Mouse (Mus musculus) heart, embryonic 15.5 days (tissue): ENCODE data around the gene Itpr2. TPM values are rescaled to one million over a fixed set of nuclear protein-coding genes. Genes with fewer than 3 reads are reported as not detected.

Source experiments
- ATAC-seq: fragments of 200-750 bp; cut with Nextera tagmentation; replicated peaks from 2 replicates; pipeline ENCODE4 v1.8.0; 2017; ENCODE audit warnings: low read depth, moderate TSS enrichment; ENCODE audit not compliant: insufficient number of reproducible peaks, insufficient read depth, low FRiP score
- H3K27ac ChIP-seq: fragments of 300-500 bp; sonication (generic); 2 replicates; pipeline ENCODE4 v1.5.1; 2015; ENCODE audit warnings: mild to moderate bottlenecking, inconsistent platforms
- H3K27me3 ChIP-seq: fragments of 300-500 bp; sonication (generic); 2 replicates; pipeline ENCODE4 v1.6.1; 2015; ENCODE audit warnings: inconsistent platforms
- H3K36me3 ChIP-seq: fragments of 300-500 bp; sonication (generic); 2 replicates; pipeline ENCODE4 v1.6.1; 2015; ENCODE audit warnings: mild to moderate bottlenecking, inconsistent platforms
- H3K4me1 ChIP-seq: fragments of 300-500 bp; sonication (generic); replicated peaks from 2 replicates; pipeline ENCODE4 v1.6.1; 2015; ENCODE audit warnings: inconsistent platforms
- H3K4me2 ChIP-seq: fragments of 300-500 bp; sonication (generic); 2 replicates; pipeline ENCODE4 v1.6.1; 2015; ENCODE audit warnings: inconsistent platforms, mild to moderate bottlenecking, moderate library complexity
- H3K4me3 ChIP-seq: fragments of 300-500 bp; sonication (generic); 2 replicates; pipeline ENCODE4 v1.5.1; 2015; ENCODE audit warnings: mild to moderate bottlenecking, inconsistent platforms
- H3K9ac ChIP-seq: fragments of 300-500 bp; sonication (generic); 2 replicates; pipeline ENCODE4 v1.6.1; 2015; ENCODE audit warnings: mild to moderate bottlenecking, inconsistent platforms
- H3K9me3 ChIP-seq: fragments of 300-500 bp; sonication (generic); replicated peaks from 2 replicates; pipeline ENCODE4 v1.6.1; 2016; ENCODE audit warnings: inconsistent platforms
- WGBS: fragments of 180-500 bp; shearing (Covaris S2); methylation state at CpG from one replicate; pipeline ENCODE4 v1.1.7; 2015; ENCODE audit warnings: mixed read lengths; 5-methylcytosine and 5-hydroxymethylcytosine counted together
- polyA plus RNA-seq: library from polyadenylated mRNA; unstranded; fragments of >200 nt; fragmentation: Nextera tagmentation; extraction: Ambion mirVana; gene quantifications from 2 replicates; pipeline ENCODE4 v1.2.1, GENCODE M21; 2015

Itpr2 gene
- polyA plus RNA-seq, 1 experiment from 2014 or later: 39.2 TPM

DNA sequence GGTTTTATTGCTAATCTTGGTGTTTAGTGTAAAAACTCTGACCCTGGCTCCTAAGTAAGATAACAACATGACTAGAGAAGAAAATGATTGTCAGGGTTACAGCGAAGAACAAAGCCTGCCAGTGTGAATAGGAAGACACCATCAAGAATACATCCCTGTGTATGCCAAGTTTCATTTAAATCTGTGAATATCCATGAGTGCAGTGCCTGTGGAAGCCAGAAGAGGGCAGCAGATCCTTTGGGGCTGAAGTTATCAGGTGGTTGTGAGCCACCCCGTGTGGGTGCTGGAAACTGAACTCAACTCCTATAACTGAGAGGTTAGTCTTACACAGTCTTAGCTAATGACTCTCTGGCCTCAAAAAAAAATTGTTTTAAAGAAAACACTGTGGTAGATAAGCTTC lies 109.8 kb downstream of the Itpr2 start:
- Histone ChIP-seq H3K4me1 (no peaks in the 10 kb centered on the region), H3K4me2 (no peak overlapping the region), H3K27me3 (no peaks in the 10 kb centered on the region), H3K4me3 (no peak overlapping the region), H3K9me3 (no peaks in the 10 kb centered on the region), H3K9ac (no peak overlapping the region), H3K27ac (no peak overlapping the region), H3K36me3 (peaks cover 61% of the 10 kb centered on the region)
- no peak for ATAC-seq
- WGBS: 78% methylated on average over 2 of the region's 2 CpGs

DNA sequence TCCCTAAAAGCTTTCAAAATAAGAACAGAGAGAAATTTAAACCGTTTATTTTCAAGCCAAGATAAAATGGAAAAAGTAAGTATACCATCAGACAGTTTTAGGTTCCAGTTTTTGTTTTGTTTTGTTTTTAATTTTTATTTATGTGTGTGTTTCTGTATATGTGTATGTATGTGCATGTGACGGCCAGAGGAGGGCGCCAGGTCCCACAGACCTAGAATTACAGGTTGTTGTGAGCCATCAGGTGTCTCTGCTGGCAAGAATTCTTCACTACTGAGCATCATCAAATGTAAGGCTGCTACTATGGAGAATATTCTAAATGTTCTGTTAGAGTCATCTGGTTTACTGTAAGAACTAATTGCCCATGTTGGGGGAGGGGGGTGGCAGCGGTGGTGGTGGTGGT lies 111.9 kb downstream of the Itpr2 start:
- 91% methylated on average over 4 of the region's 4 CpGs for WGBS
- no peaks in the 10 kb centered on the region for H3K27me3 ChIP-seq
- H3K9me3 ChIP-seq: no peaks in the 10 kb centered on the region
- no peak overlapping the region for H3K4me3 ChIP-seq
- peaks cover 56% of the 10 kb centered on the region for H3K36me3 ChIP-seq
- H3K4me2 ChIP-seq: no peak overlapping the region
- no peak for ATAC-seq
- no peak overlapping the region for H3K27ac ChIP-seq
- H3K4me1 ChIP-seq: peaks cover 3% of the 10 kb centered on the region; the same call in 1 of the 2 replicates
- no peak overlapping the region for H3K9ac ChIP-seq

DNA sequence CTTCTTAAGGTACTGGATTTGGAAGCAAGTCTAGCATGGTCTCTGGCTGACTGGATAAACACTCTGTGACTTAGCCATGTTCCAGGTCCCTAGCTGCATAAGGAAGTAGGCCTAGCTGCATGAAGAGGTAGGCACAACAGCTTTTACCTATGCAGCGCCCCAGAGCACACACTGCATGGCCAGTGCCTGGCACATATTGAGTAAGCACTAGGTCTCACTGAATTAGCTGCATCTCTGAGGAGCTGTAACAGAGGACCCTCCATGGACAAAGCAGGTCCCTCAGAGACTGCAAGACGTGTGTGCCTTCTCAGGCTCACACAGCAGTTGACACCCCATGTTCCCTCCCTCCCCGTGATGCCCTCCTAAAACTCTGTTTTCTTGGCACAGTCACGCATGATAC lies 114.0 kb downstream of the Itpr2 start:
- no peak for ATAC-seq
- Histone ChIP-seq H3K9ac (no peak overlapping the region), H3K27ac (no peak overlapping the region), H3K4me3 (no peak overlapping the region), H3K4me1 (peaks cover 3% of the 10 kb centered on the region; the same call in 1 of the 2 replicates), H3K27me3 (no peaks in the 10 kb centered on the region), H3K4me2 (no peak overlapping the region), H3K36me3 (peaks cover 49% of the 10 kb centered on the region), H3K9me3 (no peaks in the 10 kb centered on the region)
- 83% methylated on average over 4 of the region's 4 CpGs for WGBS

DNA sequence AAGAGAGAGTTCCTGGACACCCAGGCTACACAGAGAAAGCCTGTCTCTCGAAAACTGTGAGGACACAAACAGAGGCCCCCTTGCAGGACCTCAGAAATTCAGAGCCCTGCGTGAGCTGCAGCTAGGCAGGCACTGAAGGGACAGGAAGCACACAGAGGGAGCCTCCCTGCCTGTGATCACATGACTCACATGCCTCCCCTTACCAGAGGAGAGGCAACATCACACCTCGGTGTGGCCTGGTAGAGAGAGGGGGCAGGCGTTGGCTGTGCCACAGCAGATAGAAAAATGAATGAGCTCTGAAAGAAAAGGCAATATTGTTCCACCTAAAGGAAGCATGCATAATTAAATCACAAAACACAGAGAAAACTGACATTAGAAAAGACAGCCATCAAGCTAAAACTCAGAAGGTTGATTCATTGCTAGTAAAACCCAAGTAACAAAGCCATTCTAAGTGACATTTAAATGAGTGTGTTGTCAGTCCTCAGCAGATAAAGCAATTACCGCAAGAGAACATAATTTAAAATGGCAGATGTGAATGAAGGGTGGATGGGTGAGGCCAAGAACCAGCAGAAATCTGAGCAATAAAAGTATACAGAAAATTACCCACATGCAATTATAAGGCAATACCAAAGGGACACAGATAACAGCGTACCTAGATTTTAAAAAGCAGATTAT lies 114.8 kb downstream of the Itpr2 start:
- Histone ChIP-seq H3K4me2 (no peak overlapping the region), H3K4me3 (no peak overlapping the region), H3K27me3 (no peaks in the 10 kb centered on the region), H3K4me1 (peaks cover 3% of the 10 kb centered on the region; the same call in 1 of the 2 replicates), H3K36me3 (peaks cover 47% of the 10 kb centered on the region), H3K27ac (no peak overlapping the region), H3K9ac (no peak overlapping the region), H3K9me3 (no peaks in the 10 kb centered on the region)
- WGBS: 40% methylated on average over 6 of the region's 6 CpGs
- no peak for ATAC-seq

DNA sequence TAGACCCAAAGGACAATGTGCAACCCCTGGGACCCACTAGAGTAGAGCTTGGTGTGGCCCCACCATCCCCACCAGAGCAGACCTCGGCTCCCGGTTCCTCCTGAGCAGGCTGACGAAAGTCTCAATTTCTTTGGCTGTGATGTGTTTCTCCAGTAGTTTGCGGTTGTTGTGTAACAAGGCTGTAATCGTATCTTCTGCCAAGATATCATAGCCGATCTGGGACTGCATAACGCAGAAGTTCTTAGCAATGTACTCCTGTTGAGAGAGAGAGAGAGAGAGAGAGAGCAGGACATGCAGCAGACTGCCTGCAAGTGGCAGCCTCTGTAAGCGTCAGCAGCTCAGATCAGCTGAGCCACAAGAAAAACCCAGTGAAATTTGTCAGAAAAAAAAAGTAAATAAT lies 122.8 kb downstream of the Itpr2 start:
- H3K4me3 ChIP-seq: no peak overlapping the region
- WGBS: 86% methylated on average over 8 of the region's 8 CpGs

DNA sequence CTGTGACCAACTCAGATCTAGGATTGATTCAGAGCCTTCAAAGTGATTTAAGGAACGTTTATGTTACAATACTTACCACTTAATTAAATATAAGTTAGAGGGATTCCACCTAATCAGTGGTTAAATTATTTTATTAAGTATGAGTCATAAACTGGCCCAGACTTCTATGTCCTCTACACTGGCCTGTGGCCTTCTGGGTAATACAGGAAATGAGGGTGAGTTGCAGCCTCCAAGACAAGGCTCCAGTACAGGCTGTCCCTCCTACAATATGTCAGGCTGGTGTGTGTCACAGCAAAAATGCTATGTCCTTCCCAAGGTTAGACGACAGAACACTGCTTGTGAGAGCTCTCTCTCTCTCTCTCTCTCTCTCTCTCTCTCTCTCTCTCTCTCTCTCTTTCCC lies 130.5 kb downstream of the Itpr2 start:
- Histone ChIP-seq H3K36me3 (peaks cover 56% of the 10 kb centered on the region), H3K27me3 (no peaks in the 10 kb centered on the region), H3K9ac (no peak overlapping the region), H3K27ac (no peak overlapping the region), H3K4me2 (no peak overlapping the region), H3K4me3 (no peak overlapping the region), H3K9me3 (no peaks in the 10 kb centered on the region), H3K4me1 (no peaks in the 10 kb centered on the region)
- 49% methylated on average over 2 of the region's 2 CpGs for whole genome bisulfite sequencing
- no peak for ATAC-seq

More for the DNA sequence above, 122.8 kb downstream of the Itpr2 start:
- no peak for ATAC-seq
- Histone ChIP-seq H3K27me3 (no peaks in the 10 kb centered on the region), H3K4me2 (no peak overlapping the region), H3K36me3 (peaks cover 50% of the 10 kb centered on the region), H3K9me3 (no peaks in the 10 kb centered on the region), H3K4me1 (no peaks in the 10 kb centered on the region), H3K27ac (no peak overlapping the region), H3K9ac (no peak overlapping the region)

DNA sequence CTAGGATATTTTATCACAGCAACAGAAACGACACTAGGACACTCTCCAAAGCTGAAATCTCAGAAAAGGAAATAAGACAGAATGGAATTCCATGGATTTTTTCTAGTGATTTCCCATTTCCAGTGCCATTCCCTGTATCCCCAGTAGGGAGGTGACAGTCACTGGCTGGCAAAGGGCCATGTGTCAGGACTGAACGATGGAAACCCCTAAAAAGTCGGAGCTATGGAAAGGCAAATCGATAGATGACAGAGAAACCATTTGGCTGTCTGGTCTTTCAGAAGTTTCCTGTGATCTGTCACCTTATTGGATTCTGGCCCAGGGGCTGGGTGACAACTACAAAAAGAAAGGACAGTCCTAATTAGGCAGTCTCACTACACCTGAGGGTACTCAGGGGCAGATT lies 135.8 kb downstream of the Itpr2 start:
- no peak overlapping the region for H3K27ac ChIP-seq
- ATAC-seq: no peak
- H3K36me3 ChIP-seq: peaks cover 26% of the 10 kb centered on the region
- no peak overlapping the region for H3K4me2 ChIP-seq
- peaks cover 2% of the 10 kb centered on the region; the same call in 1 of the 2 replicates for H3K4me1 ChIP-seq
- H3K4me3 ChIP-seq: no peak overlapping the region
- H3K27me3 ChIP-seq: no peaks in the 10 kb centered on the region
- WGBS: 71% methylated on average over 4 of the region's 4 CpGs
- H3K9me3 ChIP-seq: no peaks in the 10 kb centered on the region
- no peak overlapping the region for H3K9ac ChIP-seq

DNA sequence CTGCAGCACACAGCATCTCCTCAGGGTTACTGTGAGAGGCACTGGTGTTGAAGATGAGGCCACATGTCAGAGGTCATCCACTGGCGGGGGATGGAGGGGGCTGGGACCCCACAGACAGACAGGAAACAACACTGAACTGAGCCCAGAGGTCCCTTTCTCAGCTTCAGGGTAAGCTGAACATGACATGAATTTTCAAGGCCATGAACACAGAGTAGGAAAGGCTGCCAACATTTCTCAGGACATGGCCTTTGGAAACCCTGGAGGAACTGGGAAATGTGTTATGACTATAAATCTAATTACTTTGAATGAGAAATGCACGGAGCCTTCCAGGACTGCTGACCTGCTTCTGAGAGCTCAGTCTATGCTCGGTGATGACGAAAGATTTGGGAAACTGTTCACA lies 144.1 kb downstream of the Itpr2 start:
- Histone ChIP-seq H3K27ac (no peak overlapping the region), H3K9me3 (no peaks in the 10 kb centered on the region), H3K4me2 (no peak overlapping the region), H3K27me3 (no peaks in the 10 kb centered on the region), H3K4me3 (no peak overlapping the region), H3K9ac (no peak overlapping the region), H3K4me1 (peaks cover 10% of the 10 kb centered on the region; the same call in 1 of the 2 replicates), H3K36me3 (peaks cover 4% of the 10 kb centered on the region; the same call in 1 of the 2 replicates)
- WGBS: 67% methylated on average over 4 of the region's 4 CpGs
- no peak for ATAC-seq

DNA sequence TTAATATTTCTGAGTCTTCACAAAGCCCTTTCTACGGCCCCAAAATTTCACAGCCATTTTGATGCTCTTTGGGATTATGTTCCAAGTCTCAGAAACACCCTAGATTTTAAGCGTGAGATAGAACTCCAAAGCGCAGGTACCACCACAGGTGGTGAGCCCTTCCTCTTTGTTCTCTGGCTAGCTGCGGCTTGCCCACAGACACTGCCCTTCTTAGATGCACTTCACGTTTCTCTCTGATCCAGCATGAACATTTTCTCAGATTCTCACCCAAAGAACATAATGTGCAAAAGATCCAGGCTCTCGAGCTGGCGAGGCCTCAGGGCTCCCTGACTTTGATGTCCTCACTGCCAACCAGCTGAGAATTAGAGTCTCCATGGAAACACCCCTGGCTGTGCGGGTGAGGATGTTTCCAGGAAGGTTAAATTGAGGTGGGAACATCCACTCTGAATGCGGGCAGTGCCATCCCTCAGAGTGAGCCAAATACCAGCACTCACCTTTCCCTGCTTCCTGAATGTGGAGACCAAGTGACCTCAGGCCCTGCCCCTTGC lies 149.7 kb downstream of the Itpr2 start:
- ATAC-seq: no peak
- 71% methylated on average over 9 of the region's 9 CpGs for WGBS
- H3K4me1 ChIP-seq: no peaks in the 10 kb centered on the region
- no peak overlapping the region for H3K4me3 ChIP-seq
- H3K27ac ChIP-seq: no peak overlapping the region
- H3K27me3 ChIP-seq: no peaks in the 10 kb centered on the region
- no peak overlapping the region for H3K4me2 ChIP-seq
- H3K9ac ChIP-seq: no peak overlapping the region
- H3K36me3 ChIP-seq: peaks cover 10% of the 10 kb centered on the region; the same call in 1 of the 2 replicates
- H3K9me3 ChIP-seq: no peaks in the 10 kb centered on the region

DNA sequence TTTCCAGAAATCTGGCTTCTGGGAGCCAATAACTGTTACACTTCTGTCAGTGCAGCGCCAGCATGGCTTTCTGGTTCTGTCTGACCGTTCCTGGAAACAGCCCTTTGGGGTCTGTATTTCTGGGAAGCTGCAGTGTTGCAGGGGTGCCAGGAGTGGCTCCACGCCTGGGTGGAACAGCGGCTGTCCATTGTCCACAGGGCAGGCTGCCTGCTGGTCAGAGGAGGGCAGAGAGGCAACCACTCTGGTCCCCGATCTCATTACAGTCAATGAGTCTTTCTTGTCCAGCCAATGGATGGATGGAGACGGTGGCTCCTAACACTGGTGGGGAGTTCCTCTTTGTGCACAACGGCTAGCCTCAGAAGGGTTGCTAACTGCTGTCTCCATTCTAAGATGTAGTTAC lies 150.2 kb downstream of the Itpr2 start:
- no peak for ATAC-seq
- Histone ChIP-seq H3K36me3 (peaks cover 10% of the 10 kb centered on the region; the same call in 1 of the 2 replicates), H3K27ac (no peak overlapping the region), H3K4me1 (no peaks in the 10 kb centered on the region), H3K4me3 (no peak overlapping the region), H3K9ac (no peak overlapping the region), H3K9me3 (no peaks in the 10 kb centered on the region), H3K27me3 (no peaks in the 10 kb centered on the region), H3K4me2 (no peak overlapping the region)
- 79% methylated on average over 7 of the region's 7 CpGs for WGBS

DNA sequence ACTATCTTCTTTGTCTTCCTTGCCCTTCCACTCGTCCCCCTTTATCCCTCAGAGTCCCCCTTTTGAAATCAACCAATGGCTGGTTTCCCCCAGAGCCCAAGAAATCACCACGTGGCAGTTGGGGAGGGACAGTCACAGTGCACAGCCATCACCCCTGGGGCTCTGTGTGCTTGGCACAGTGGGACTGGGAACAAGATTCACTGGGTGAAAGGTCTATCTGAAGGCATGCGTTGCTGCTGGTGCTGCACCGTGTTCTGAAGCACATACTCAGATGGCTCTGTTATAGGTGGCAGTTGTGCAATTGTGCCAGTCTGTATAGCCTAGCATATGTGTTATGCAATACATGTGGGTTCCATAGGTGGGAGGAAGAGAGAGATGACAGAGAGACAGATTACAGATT lies 154.5 kb downstream of the Itpr2 start:
- no peak overlapping the region for H3K9ac ChIP-seq

More for the DNA sequence above, 154.5 kb downstream of the Itpr2 start:
- Histone ChIP-seq H3K36me3 (peaks cover 11% of the 10 kb centered on the region; the same call in 1 of the 2 replicates), H3K27me3 (no peaks in the 10 kb centered on the region), H3K4me3 (no peak overlapping the region), H3K4me2 (no peak overlapping the region), H3K27ac (no peak overlapping the region), H3K4me1 (no peaks in the 10 kb centered on the region; the same call in 1 of the 2 replicates), H3K9me3 (no peaks in the 10 kb centered on the region)
- WGBS: 53% methylated on average over 4 of the region's 4 CpGs
- ATAC-seq: no peak
